Mouse (Mus musculus): ENCODE results near the gene RPS10-NUDT3.

RPS10-NUDT3 gene

DNA sequence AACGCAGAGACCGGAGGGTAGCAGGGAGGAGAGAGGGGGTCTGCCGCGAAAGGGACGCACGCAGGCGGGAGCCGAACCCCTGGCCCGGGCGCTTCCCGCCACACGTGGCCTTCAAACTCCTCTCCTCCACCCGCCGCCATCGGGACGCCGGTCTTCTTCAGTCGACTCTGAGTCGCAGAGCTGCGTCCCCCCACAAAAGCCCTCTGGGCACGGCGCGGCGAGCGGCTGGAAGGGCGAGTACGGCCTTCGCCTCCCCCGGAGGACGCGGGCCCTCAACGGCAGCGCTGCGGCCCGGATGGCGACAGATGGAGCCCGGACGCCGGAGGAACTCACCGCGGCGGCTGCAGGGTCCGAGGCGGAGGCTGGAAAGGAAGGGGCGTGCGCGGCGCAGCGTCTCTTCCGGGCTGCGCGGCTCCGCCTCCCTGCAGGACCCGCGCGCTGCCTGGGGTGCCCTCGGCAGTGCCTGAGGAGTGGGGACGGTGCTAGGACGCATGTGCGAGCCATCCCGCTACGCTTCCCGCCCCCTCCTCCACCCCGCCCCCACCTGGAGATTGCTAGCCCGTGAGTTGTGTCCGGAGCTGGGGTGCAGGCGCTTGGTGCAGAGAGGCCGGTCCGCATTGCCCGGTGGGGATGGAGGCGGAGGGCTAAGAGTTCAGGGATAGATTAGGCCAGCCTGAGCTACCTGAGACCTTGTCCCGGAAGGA, at the start of gene RPS10-NUDT3:
TSS of gene RPS10-NUDT3 (minus strand) at position 352 of the 704 bp plus-strand sequence.
- peak; percentile 87 to 91 for DNase-seq

DNA sequence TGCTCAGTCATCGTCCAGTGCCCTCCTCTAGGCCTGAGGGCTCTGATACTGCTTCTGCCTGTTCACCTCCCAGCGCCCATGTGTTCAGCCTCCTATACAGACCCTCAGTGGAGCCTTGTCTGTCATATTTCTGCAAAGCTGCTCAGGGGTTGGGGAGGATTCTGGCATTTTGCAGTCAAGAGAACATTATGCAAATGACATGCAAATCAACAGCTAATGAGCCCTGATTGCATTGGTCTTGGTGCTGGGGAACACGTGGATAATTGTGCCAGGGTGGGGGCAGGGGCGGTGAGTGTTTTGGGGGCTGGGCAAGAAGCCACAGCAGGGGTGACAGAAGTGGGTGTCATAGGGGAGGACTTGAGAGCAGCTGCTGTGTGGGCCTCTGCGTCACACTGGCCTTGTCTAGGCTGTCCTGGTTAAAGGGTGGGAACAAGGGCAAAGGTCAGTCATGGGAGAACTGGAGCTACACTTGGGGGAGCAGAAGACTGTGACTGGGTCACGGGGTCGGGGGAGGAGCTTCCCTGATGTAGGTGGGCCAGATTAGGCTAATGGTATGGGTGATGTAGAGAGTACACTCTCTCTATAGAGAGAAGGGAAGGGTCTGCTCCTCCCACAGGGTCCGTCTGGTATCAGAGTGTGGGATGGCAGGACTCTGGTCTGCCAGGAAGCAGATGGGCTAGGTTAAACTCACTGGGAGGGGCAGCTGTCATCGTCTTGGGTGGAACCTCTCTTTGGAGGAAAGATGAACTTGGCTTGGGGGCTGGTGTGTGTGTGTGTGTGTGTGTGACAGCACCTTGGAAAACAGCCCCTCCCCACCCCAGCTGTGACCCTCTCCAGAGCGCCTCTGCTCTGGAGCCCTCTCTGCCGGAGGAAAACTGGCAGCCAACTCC, 44.1 kb upstream of the RPS10-NUDT3 start:
- DNase-seq: no peak

DNA sequence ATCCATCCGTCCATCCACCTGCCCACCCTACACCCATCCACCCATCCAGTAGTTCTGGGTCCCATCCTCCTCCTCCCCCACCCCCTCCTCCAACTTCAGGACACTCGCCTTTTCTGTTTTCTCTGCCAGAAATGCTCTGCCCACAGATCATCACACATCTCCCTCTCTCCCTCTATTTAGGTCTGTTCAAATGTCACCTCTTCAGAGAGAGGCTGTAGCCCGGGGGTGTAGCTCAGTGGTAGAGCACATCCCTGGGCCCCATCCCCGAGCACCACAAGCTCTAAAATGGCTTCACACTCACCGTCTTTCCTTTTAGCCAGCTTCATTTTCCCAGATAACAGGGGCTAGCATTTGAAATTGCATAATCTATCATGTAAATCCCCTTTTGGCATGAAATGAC, 42.7 kb upstream of the RPS10-NUDT3 start:
- DNase-seq: no peak

DNA sequence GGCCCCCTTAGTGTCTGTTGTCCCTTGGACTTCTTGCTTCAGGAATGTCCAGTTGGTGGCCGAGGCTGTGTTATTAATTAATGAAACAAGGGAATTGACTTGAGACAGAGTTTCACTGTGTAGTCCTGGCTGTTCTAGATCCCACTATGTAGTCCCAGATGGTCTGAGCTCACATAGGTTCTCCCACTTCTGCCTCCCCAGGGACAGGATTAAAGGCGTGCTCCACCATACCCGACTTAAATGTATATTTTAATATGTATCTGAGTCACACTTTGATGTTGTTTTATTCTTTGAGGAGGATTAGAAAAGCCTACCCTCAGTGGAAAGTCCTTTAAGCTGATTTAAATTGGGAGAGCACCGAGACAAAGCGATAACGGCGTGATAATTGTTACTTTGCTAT, 41.2 kb upstream of the RPS10-NUDT3 start:
- no peak for DNase-seq

DNA sequence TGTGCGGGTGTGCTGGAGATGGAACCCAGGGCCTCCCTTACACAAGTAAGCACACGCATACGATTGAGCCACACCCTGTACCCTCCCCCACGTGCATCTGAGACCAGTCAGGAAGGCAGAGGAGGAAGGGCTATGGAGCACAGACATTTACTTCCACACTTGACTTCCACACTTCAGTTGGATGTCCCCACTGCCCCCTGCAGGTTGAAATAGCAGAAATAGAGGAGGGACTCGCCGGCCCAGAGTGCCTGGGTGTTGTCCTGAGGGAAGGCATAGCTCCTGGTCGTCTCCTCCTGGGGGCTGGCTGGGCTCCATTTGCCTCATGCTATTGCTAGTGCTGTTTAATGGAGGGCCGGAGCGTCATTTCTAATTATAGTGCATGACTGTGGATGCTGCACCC, 40.4 kb upstream of the RPS10-NUDT3 start:
- no peak for DNase-seq

DNA sequence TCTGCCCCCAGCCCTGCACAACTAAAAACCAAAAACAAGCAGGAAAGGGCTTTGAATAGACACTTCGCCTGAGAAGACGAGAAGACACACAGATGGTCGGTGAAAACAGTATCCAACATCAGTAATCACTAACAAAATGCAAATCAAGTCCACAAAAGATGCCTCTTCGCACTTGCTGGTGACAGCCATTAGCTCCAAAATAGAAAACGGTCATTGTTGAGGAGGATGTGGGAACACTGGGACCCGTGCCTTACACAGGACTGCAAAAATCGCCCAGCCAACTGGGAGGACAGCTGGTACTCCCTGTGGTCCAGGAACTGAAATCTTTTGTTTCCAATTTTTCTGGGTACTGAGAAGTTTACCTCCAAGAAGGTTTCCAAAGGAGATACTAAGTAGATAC, 38.9 kb upstream of the RPS10-NUDT3 start:
- no peak for DNase-seq

DNA sequence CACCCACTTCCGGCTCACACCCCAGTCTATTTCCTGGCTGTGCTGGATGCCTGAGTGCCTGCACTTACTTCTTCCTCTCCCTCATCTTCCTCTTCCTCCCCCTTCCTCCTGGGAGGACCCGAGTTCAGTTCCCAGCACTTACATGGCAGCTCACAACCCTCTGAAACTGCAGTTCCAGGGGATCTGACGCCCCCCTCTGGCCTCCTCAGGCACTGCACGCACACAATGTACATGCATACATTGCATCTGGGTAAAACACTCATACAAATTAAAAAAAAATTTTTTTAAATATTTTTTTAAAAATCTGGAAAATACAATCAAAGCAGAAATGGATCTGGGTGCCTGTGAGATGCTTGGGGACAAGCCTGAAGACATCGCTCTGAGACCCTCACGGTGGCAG, 36.7 kb upstream of the RPS10-NUDT3 start:
- DNase-seq: no peak

DNA sequence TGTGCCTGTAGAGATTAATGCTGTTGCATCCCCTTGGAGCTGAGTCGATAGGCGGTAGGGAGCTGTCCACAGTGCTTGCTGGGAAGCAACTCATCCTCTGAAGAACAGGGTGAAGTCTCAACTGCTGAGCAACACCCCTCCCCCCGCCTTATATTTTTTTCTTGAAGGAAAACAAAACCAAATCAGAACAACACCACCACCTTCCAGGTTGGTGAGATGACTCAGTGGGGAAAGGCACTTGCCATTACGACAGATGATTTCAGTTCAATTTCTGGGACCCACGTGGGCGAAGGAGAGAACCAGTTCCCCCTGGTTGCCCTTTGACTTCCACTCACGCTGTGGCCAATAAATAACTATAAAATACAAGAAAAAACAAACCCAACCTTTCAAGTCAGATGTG, 23.7 kb upstream of the RPS10-NUDT3 start:
- DNase-seq: no peak

DNA sequence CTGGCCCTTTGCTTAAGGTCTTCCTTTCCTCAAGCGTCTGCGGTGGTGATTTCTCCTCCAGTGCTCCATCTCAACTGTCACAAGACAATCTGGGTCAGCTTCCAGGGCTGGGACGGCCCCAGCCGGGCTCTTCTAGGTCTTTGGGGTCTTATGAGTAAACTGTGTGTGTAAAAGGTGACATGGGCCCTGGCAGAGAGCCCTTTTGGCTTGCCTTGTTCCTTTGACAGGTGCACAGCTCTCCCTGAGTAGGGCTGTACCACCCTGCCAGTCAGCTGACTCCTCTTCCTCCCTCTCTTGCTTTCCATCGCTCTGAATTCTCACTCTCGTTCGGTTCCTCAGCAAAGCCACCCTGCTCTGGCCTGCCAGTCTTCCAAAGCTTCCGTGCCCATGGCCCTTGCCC, 22.1 kb upstream of the RPS10-NUDT3 start:
- DNase-seq: no peak

DNA sequence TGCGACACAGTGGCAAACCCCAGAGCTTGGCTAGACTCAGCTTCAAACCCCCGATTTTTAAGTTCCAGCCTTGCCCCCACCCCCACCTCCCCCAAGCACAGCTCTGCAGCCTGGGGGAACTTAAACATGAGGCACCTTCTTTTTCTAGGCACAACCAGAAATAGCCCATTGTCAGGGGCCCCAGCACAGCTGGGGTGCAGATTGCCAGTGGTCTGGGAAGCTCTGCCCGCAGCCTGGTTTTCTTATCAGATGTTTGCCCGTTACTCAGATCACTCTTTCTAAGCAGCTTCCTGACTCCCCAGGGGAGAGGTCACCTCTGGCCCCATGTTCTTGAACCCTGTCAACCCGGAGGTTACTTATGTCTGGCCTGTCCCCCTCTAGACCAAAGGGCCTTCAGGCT, 21.4 kb upstream of the RPS10-NUDT3 start:
- DNase-seq: no peak

DNA sequence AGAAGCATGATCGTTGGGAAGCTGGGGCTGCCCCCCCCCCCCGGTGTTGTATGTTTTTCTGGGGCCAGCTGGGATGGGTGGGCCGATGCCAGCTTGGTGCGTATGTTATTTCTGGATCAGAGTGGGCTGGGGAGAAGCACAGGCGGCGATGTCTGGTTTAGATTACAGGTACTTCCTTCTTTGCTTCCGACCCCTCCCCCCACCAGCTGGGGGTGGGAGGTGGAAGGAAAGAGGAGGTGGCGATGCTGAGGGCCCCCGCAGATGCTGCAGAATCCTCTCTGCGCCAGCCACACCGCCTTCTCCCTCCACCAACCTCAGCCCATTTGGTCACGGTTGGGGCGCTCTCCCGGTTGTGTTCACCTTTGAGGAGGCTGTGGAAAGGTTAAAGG, 21.0 kb upstream of the RPS10-NUDT3 start:
- DNase-seq: peak; percentile 57 to 80

DNA sequence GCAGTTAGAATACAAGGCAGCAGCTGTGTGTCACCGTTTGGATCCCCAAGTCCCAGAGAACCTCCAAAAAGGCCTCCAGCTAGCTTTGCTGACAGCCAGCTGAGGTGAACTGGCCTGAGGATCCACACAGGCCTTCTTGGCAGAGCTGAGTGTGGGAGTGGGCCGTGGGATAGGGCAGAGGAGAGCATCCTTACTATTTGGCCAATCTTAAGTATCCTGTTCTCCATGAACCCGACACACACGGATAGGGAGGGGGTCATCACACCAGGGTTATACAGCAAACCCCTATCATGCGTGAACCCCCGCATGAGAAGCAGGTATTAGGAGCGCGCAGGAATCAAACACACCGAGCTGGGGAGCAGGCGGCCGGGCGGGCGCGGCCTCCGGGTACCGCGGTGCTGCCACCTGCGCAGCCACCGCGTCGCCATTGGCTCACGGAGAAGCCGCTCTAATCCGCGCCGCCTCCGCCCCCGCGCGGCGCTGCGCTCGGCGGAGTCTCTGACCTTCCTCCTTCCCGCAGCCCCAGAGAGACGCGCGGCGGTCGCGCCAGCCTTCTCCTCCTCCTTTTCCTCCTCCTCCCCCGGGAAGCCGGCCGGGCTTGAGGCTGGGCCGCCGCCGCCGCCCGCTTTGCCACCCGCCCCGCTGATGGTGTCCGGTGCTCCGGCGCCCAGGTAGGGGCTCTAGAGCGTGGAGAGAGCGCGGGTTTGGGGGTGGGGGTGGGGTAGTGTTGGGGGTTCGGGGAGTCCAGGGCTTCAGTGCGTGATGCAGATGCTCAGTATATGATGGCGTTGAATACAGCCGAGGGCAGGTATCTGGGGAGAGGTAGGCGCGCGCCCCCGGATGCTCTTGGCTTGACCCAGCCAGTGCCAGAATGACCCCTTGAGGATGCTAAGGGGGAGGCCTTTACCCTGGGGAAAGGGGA, 20.3 kb upstream of the RPS10-NUDT3 start, which contains the start of gene Pacsin1:
TSS of gene Pacsin1 (plus strand) at position 421 of the 922 bp plus-strand sequence.
- peak; percentile 74 to 81 for DNase-seq

DNA sequence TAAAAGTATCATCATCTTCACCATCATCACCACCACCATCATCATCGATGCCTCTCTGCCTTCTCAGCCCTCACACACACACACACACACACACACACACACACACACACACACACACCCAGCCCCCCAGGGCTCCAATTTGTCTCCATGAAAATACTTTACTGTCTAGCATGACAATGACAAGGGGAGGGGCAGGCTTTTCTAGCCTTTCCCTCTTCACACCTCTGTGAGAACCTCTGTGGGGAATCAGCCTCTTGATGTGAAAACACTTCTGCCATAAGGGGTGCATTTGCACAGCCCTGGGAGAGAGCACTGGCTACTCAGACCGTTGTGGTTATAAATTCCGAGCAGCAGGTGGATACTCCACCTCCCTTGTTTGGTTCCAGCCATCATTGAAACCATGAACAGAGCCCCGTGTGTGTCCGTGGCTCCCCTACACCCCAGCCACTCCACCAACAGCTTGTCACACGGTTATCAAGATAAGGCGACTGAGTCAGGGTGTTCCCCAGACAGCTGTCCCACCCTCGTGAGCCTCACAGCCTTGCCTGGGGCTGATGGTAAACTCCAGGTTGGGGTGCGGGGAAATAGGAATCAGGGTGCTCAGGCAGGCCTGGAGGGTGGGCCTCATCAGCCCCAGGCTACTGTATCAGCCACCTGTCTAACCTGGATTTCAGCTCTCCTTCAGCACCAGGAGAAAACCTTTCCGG, 18.4 kb upstream of the RPS10-NUDT3 start:
- no peak for DNase-seq

DNA sequence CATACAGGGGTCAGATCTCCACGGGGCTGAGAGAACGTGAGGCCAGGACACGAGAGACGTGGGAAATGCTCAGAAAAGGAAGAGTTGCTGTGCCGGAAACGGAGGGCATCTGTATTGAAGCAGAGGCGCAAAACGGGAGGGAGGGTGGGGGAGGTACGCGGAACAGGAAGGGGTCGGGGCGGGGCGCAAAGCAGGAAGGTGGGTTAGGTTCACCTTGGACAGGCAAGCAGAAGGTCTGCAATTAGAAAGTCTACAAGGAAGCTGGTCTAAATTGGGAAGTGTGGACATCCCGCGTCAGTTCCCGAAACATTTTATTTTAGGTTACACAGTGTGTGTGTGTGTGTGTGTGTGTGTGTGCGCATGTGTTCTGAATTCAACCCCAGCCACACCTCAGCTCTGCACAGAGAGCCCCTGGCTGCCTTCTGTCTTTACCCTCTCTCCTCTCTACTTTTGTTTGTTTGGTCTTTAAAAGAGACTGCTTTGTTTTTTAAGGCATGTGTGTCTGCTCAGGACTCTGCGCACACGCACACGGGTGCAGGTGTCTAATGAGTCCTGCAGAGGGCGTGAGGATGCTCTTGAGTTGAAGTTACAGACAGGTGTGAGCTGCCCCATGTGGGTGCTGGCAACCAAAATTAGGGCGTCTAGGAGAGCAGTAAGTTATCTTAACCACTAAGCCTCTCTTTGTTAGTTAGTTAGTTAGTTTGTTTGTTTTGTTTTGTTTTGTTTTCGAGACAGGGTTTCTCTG, 17.2 kb upstream of the RPS10-NUDT3 start:
- peak; percentile 47 to 61 for DNase-seq

DNA sequence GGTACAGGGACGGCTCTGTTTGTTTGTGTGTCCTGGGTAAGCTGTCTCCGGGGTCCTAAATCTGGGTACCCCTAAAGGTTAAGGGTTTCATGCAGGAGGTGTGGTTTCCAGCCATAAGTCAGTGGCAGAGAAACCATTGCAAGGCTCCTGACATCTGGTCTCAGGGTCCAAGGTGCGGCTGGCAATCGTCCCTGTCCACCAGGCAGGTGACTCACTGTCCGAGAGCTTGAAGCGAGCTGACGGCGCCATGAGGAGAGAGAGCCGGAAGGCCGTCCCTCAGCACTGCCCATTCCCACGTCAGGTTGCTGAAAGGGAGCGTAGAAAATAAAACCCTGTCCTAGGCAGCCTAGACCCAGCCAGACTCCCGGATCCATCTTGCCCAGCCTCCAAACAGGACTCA, 15.6 kb upstream of the RPS10-NUDT3 start:
- DNase-seq: no peak

DNA sequence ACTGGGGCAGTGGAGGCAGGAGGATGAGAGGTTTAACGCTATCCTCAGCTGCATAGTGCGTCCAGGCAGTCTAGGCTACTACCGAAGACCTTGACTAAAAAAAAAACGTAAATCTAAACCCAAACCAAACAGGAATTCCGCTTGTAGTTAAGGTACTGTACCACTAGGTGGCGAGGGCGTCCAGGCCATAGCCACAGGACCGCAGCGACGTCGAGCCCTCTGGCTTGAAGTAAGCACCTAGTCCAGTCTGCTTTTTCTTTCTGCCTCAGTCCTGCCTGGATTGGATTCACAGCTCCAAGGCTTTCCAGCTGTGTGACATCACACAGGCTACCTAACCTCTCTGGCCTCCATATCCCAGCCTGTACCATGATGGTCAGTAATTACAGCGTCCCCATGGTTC, 15.1 kb upstream of the RPS10-NUDT3 start:
- peak; percentile 62 to 69 for DNase-seq

DNA sequence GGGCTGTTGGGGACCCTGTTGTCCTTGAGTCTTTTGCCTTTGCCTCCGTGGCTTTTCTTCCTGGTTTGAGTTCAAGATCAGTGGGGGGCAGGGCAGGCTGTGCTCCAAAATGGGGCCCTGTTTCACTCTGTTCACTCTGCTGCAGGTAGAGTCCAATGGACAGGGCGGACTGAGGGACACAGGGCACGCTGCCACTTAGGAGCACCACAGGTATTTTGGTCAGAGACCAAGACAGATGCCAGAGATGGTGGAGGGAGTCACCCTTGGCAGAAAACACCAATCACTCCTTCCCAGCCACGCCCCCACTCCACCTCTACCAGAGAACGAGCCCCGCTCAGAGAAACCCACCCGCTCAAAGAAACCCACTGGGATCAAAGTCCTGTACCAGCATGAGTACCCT, 10.8 kb upstream of the RPS10-NUDT3 start:
- no peak for DNase-seq

DNA sequence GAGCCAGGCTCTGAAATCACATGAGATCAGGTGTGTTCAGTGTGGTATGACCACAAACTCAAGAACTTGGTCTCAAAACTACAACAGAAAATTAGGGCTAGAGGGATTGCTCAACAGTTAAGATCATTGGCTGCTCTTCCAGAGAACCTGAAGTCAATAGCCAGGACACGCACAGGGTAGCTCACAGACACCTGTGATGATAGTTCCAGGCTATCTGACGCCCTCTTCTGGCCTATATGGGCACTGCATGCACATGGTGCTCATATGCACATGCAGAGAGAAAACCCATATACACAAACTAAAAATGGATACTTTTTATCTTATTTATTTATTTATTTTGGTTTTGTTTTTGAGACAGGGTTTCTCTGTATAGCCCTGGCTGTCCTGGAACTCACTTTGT, 9.6 kb upstream of the RPS10-NUDT3 start:
- DNase-seq: no peak

DNA sequence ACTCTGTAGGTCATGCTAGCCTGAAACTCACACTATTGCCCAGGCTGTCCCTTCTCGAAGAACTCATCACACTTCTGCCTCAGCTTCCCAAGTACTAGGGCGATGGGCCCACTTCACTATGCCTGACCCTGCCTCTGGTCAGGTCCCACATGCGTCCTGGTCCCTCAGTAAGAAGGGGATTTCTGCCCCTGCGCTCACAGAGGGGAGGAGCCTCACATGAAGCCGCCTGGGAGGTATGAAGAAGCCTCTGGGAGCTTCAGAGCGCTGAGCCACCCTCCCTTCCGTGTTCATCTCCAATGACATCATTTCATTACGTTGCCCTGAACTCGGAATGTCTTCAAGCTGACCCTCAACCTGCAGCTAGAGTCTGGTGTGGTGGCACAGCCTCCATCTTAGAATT, 8.7 kb upstream of the RPS10-NUDT3 start:
- no peak for DNase-seq

DNA sequence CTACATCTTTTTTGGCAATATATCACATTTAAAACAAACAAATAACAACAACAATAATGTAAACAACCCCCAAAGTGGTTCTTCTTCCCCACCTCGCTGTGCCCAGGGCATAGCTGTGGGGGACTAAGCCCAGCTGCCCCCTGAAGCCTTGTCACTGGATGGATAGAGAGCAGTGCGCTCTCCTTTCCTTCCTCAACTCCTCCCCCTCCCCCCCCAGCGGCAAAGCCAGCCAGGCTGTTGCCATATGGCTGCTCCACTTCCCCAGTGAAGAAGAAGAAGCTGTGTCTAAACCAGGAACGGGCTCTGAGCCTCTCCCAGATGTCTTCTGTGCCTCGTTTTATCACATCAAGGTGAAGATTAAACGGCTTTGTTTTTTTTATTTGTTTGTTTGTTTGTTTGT, 8.1 kb upstream of the RPS10-NUDT3 start:
- no peak for DNase-seq

DNA sequence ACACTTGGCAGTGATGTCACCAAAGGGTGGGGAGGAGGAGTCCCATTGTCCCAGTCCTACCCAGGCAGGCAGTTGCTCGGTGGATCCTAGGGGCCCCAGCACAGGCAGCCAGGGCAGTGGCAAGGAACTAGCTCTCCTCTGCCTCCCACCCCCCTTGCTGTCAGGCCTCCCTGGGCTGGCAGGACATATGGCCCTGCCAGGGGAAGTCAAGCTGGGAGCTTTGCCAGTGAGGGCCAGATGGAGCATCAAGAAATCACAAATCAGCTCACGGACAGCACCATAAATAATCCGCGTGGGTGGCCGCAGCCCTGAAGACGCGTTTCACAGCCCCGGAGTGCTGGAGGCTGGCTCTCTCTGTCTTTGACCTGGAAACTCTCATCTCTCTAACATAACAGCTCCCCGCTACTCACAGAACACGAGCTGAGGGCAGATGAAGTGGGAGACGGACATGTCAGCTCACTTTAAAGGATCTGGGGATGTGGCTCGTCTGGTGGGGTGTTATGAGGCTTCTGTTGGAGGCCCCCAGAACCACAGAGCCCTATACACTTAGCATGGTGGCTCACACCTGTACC, 7.6 kb upstream of the RPS10-NUDT3 start:
- DNase-seq: no peak

All from thymus, postnatal 36 days (tissue).